Mouse (Mus musculus): ENCODE measurements around the gene Trpc2. TPM values are rescaled to one million over a fixed set of nuclear protein-coding genes. Genes with fewer than 3 reads are reported as not detected.

Gene Trpc2
- total and polyA plus RNA-seq, 2 experiments from 2014 or later: not detected

- Histone ChIP-seq H3K9ac (replicated peaks; ENCODE audit: low read length, poor library complexity, severe bottlenecking) (no peak overlapping the region), H3K27ac (ENCODE audit: low read depth, low read length) (no peak overlapping the region), H3K36me3 (ENCODE audit: insufficient read depth, low read length) (no peaks in the 10 kb centered on the region), H3K4me1 (ENCODE audit: insufficient read depth, low read length) (no peaks in the 10 kb centered on the region), H3K4me2 (ENCODE audit: low read depth, low read length, poor library complexity, severe bottlenecking) (peak overlapping the region; percentile 13), H3K27me3 (ENCODE audit: insufficient read depth, low read length) (peaks cover 4% of the 10 kb centered on the region; the same call in 1 of the 2 replicates), H3K9me3 (ENCODE audit: low read length) (no peaks in the 10 kb centered on the region), H3K4me3 (ENCODE audit: low read depth, low read length) (no peak overlapping the region)
- 5% methylated on average over 30 of the region's 30 CpGs for WGBS
- ATAC-seq (ENCODE audit: low FRiP score): no peak
- no peak for DNase-seq (ENCODE audit: low spot score)
- no peak for TF ChIP-seq CTCF (IDR thresholded peaks at IDR 0.05)
These were observed 17.1 kb downstream of the Trpc2 start for GRCm38 (mm10) chr7:102099760-102100661.

- Histone ChIP-seq H3K27me3 (ENCODE audit: insufficient read depth, low read length) (peaks cover 4% of the 10 kb centered on the region; the same call in 1 of the 2 replicates), H3K9ac (replicated peaks; ENCODE audit: low read length, poor library complexity, severe bottlenecking) (no peak overlapping the region), H3K9me3 (ENCODE audit: low read length) (no peaks in the 10 kb centered on the region), H3K4me2 (ENCODE audit: low read depth, low read length, poor library complexity, severe bottlenecking) (no peak overlapping the region), H3K27ac (ENCODE audit: low read depth, low read length) (no peak overlapping the region), H3K4me1 (ENCODE audit: insufficient read depth, low read length) (no peaks in the 10 kb centered on the region), H3K36me3 (ENCODE audit: insufficient read depth, low read length) (no peaks in the 10 kb centered on the region), H3K4me3 (ENCODE audit: low read depth, low read length) (no peak overlapping the region)
- 63% methylated on average over 5 of the region's 5 CpGs for WGBS
- DNase-seq (ENCODE audit: low spot score) (no peak), ATAC-seq (ENCODE audit: low FRiP score) (no peak)
- TF ChIP-seq CTCF (IDR thresholded peaks at IDR 0.05): no peak
These were observed 18.0 kb downstream of the Trpc2 start for GRCm38 (mm10) chr7:102100868-102101267.

GRCm38 (mm10) chr7:102101487-102101886 is 18.6 kb downstream of the Trpc2 start, which contains the start of gene Art1:
Gene Art1, plus strand, starts transcription at chr7:102101743.
- ATAC-seq (ENCODE audit: low FRiP score): no peak
- Histone ChIP-seq H3K27me3 (ENCODE audit: insufficient read depth, low read length) (peaks cover 4% of the 10 kb centered on the region; the same call in 1 of the 2 replicates), H3K4me1 (ENCODE audit: insufficient read depth, low read length) (no peaks in the 10 kb centered on the region), H3K9me3 (ENCODE audit: low read length) (no peaks in the 10 kb centered on the region), H3K4me2 (ENCODE audit: low read depth, low read length, poor library complexity, severe bottlenecking) (no peak within 1 kb of the TSS), H3K4me3 (ENCODE audit: low read depth, low read length) (no peak within 1 kb of the TSS), H3K9ac (replicated peaks; ENCODE audit: low read length, poor library complexity, severe bottlenecking) (no peak within 1 kb of the TSS), H3K27ac (ENCODE audit: low read depth, low read length) (no peak within 1 kb of the TSS), H3K36me3 (ENCODE audit: insufficient read depth, low read length) (no peaks in the 10 kb centered on the region)
- no peak for DNase-seq (ENCODE audit: low spot score)
- 54% methylated on average over 5 of the region's 5 CpGs for WGBS
- TF ChIP-seq CTCF (IDR thresholded peaks at IDR 0.05): no peak

GRCm38 (mm10) chr7:102102241-102102640 is 19.3 kb downstream of the Trpc2 start:
- Histone ChIP-seq H3K9me3 (ENCODE audit: low read length) (no peaks in the 10 kb centered on the region), H3K4me2 (ENCODE audit: low read depth, low read length, poor library complexity, severe bottlenecking) (no peak overlapping the region), H3K27ac (ENCODE audit: low read depth, low read length) (no peak overlapping the region), H3K27me3 (ENCODE audit: insufficient read depth, low read length) (peaks cover 4% of the 10 kb centered on the region; the same call in 1 of the 2 replicates), H3K4me1 (ENCODE audit: insufficient read depth, low read length) (peaks cover 3% of the 10 kb centered on the region; the same call in 1 of the 2 replicates), H3K4me3 (ENCODE audit: low read depth, low read length) (no peak overlapping the region), H3K36me3 (ENCODE audit: insufficient read depth, low read length) (no peaks in the 10 kb centered on the region), H3K9ac (replicated peaks; ENCODE audit: low read length, poor library complexity, severe bottlenecking) (no peak overlapping the region)
- TF ChIP-seq CTCF (IDR thresholded peaks at IDR 0.05): 0 out of 2 replicates have a peak, but pooled peaks have one; percentile 2
- ATAC-seq (ENCODE audit: low FRiP score) (no peak), DNase-seq (ENCODE audit: low spot score) (no peak)
- 38% methylated on average over 8 of the region's 8 CpGs for whole genome bisulfite sequencing

GRCm38 (mm10) chr7:102102696-102103095 is 19.8 kb downstream of the Trpc2 start:
- DNase-seq (ENCODE audit: low spot score): no peak
- 51% methylated on average over 6 of the region's 6 CpGs for WGBS
- Histone ChIP-seq H3K4me2 (ENCODE audit: low read depth, low read length, poor library complexity, severe bottlenecking) (no peak overlapping the region), H3K9ac (replicated peaks; ENCODE audit: low read length, poor library complexity, severe bottlenecking) (no peak overlapping the region), H3K4me1 (ENCODE audit: insufficient read depth, low read length) (peaks cover 3% of the 10 kb centered on the region; the same call in 1 of the 2 replicates), H3K4me3 (ENCODE audit: low read depth, low read length) (no peak overlapping the region), H3K27ac (ENCODE audit: low read depth, low read length) (no peak overlapping the region), H3K27me3 (ENCODE audit: insufficient read depth, low read length) (peaks cover 4% of the 10 kb centered on the region; the same call in 1 of the 2 replicates), H3K36me3 (ENCODE audit: insufficient read depth, low read length) (no peaks in the 10 kb centered on the region), H3K9me3 (ENCODE audit: low read length) (no peaks in the 10 kb centered on the region)
- no peak for TF ChIP-seq CTCF (IDR thresholded peaks at IDR 0.05)
- ATAC-seq (ENCODE audit: low FRiP score): no peak

- ATAC-seq (ENCODE audit: low FRiP score) (no peak), DNase-seq (ENCODE audit: low spot score) (no peak)
- Histone ChIP-seq H3K27ac (ENCODE audit: low read depth, low read length) (no peak overlapping the region), H3K9ac (replicated peaks; ENCODE audit: low read length, poor library complexity, severe bottlenecking) (no peak overlapping the region), H3K9me3 (ENCODE audit: low read length) (no peaks in the 10 kb centered on the region), H3K36me3 (ENCODE audit: insufficient read depth, low read length) (no peaks in the 10 kb centered on the region), H3K27me3 (ENCODE audit: insufficient read depth, low read length) (peaks cover 4% of the 10 kb centered on the region; the same call in 1 of the 2 replicates), H3K4me2 (ENCODE audit: low read depth, low read length, poor library complexity, severe bottlenecking) (no peak overlapping the region), H3K4me1 (ENCODE audit: insufficient read depth, low read length) (peaks cover 3% of the 10 kb centered on the region; the same call in 1 of the 2 replicates), H3K4me3 (ENCODE audit: low read depth, low read length) (no peak overlapping the region)
- TF ChIP-seq CTCF (IDR thresholded peaks at IDR 0.05): no peak
- 90% methylated on average over 2 of the region's 2 CpGs for WGBS
These were observed 20.6 kb downstream of the Trpc2 start for GRCm38 (mm10) chr7:102103555-102103954.

All from midbrain, postnatal 0 days (tissue).